Mouse (Mus musculus) intestine, postnatal 0 days (tissue): ENCODE data around the gene Upk3bl. TPM values are rescaled to one million over a fixed set of nuclear protein-coding genes. Genes with fewer than 3 reads are reported as not detected.
"Not testable (repeated sequence)": the region's sequence is repeated elsewhere in the genome, so short reads cannot be mapped to it uniquely, and the experiment has no call there.

Experiments used
- ATAC-seq: fragments of 200-750 bp; cut with Nextera tagmentation; 2 replicates; pipeline ENCODE4 v1.8.0; 2017; ENCODE audit warnings: mild to moderate bottlenecking, moderate TSS enrichment, moderate library complexity
- H3K27ac ChIP-seq: fragments of 300-500 bp; sonication (generic); 2 replicates; pipeline ENCODE4 v1.5.1; 2014; ENCODE audit warnings: mild to moderate bottlenecking, low read depth, low read length, moderate library complexity
- H3K27me3 ChIP-seq: fragments of 300-500 bp; sonication (generic); replicated peaks from 2 replicates; pipeline ENCODE4 v1.6.1; 2014; ENCODE audit warnings: low read length, mixed read lengths; ENCODE audit not compliant: control insufficient read depth, insufficient read depth
- H3K36me3 ChIP-seq: fragments of 300-500 bp; sonication (generic); 2 replicates; pipeline ENCODE4 v1.6.1; 2014; ENCODE audit warnings: mild to moderate bottlenecking, moderate library complexity; ENCODE audit not compliant: control insufficient read depth, insufficient read depth
- H3K4me1 ChIP-seq: fragments of 300-500 bp; sonication (generic); replicated peaks from 2 replicates; pipeline ENCODE4 v1.6.1; 2014; ENCODE audit warnings: antibody characterized with exemption, low read length, mixed read lengths; ENCODE audit not compliant: control insufficient read depth, insufficient read depth
- H3K4me2 ChIP-seq: fragments of 300-500 bp; sonication (generic); replicated peaks from 2 replicates; pipeline ENCODE4 v1.6.1; 2014; ENCODE audit warnings: low read depth, mild to moderate bottlenecking, moderate library complexity
- H3K4me3 ChIP-seq: fragments of 300-500 bp; sonication (generic); 2 replicates; pipeline ENCODE4 v1.5.1; 2014; ENCODE audit warnings: low read depth, low read length
- H3K9ac ChIP-seq: fragments of 300-500 bp; sonication (generic); 2 replicates; pipeline ENCODE4 v1.6.1; 2014; ENCODE audit warnings: mild to moderate bottlenecking, low read depth, low read length
- H3K9me3 ChIP-seq: fragments of 300-500 bp; sonication (generic); 2 replicates; pipeline ENCODE4 v1.6.1; 2016; ENCODE audit warnings: mixed run types; ENCODE audit not compliant: control insufficient read depth
- CTCF ChIP-seq: sonication (generic); IDR thresholded peaks from 2 replicates; pipeline ENCODE4 v1.5.1; 2016; ENCODE audit warnings: low read depth, mild to moderate bottlenecking, control low read depth, antibody characterized with exemption, moderate library complexity
- whole genome bisulfite sequencing: fragments of 180-500 bp; shearing (Covaris S2); extraction: QIAGEN DNeasy Blood & Tissue Kit; methylation state at CpG from one replicate; pipeline ENCODE4 v1.1.7; 2014; 5-methylcytosine and 5-hydroxymethylcytosine counted together
- polyA plus RNA-seq: library from polyadenylated mRNA; unstranded; fragments of >200 nt; fragmentation: Nextera tagmentation; extraction: Ambion mirVana; gene quantifications from 2 replicates; pipeline ENCODE4 v1.2.1, GENCODE M21; 2015

Upk3bl gene
- polyA plus RNA-seq, 1 experiment from 2014 or later, result not detected

DNA sequence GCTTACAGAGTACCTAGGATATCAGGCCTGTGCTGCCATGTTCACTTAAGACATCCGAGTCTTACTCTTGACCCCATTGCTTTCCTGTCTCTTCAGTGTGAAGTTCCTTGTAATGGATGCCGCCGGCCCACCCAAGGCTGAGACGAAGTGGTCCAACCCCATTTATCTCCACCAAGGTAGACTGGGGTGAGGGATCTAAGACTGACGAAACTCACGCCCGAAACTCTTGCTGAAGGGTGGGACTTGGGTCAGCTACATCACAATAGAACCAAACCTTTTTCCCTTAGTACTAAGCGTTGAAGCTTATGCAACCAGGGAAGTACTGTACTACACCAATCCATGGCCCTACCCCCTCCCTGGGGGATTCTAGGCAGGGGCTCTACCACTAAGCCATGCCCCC lies 12.6 kb upstream of the Upk3bl start:
- 0 out of 2 replicates have a peak, but pooled peaks cover 8% of the 10 kb centered on the region for H3K4me1 ChIP-seq
- no peak for ATAC-seq
- no peaks in the 10 kb centered on the region for H3K36me3 ChIP-seq
- no peak overlapping the region for H3K4me3 ChIP-seq
- H3K4me2 ChIP-seq, result no peak overlapping the region
- TF ChIP-seq CTCF, result no peak
- no peaks in the 10 kb centered on the region for H3K9me3 ChIP-seq
- no peak overlapping the region for H3K9ac ChIP-seq
- no peak overlapping the region for H3K27ac ChIP-seq
- H3K27me3 ChIP-seq, result no peaks in the 10 kb centered on the region
- 94% methylated on average over 8 of the region's 8 CpGs for WGBS

DNA sequence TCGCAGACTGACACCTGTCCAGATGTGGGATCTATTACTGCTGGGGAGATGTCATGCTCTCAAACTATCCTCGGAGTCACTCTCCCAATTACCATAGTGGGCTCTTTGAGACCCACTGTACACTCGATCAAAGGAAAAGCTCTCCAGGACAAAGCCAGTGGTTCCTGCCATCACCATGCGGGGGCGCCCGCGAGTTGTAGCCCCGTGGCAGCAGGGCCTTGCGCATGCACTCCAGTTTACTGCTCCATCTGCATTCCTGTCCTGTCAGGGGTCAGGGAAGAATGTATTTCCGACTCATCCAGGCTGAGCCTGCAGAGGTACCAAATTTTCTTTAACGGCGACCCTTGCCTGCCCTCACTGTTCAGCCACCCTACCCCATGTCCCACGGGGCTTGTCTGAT lies 9.4 kb upstream of the Upk3bl start:
- Histone ChIP-seq H3K9ac (no peak overlapping the region), H3K4me1 (no peaks in the 10 kb centered on the region), H3K36me3 (no peaks in the 10 kb centered on the region), H3K4me2 (no peak overlapping the region), H3K9me3 (no peaks in the 10 kb centered on the region), H3K27ac (no peak overlapping the region), H3K4me3 (no peak overlapping the region), H3K27me3 (no peaks in the 10 kb centered on the region)
- WGBS, result 65% methylated on average over 13 of the region's 13 CpGs
- peak; percentile 56; the same call in 1 of the 2 replicates for TF ChIP-seq CTCF
- no peak for ATAC-seq

DNA sequence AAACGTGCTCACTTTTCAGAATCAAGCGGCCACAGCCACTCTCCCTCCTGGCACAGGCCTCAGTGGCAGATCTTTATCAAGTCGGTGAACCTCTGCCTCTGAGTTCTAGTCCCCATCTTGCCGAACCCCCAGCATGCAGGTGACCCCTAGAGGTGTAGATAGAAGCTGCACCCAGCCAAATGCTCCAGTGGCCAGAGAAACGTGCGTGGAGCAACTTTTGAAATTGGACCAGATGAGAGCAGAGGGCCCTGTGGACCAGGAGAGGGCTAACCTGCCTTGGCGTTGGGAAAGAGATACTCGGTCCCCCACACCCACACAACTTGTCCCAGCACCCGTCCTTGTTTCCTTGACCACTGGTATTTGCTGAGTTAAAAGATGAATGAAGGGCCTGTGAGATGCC lies 8.9 kb upstream of the Upk3bl start:
- TF ChIP-seq CTCF, result peak; percentile 63
- no peaks in the 10 kb centered on the region for H3K36me3 ChIP-seq
- H3K4me1 ChIP-seq, result no peaks in the 10 kb centered on the region
- H3K9ac ChIP-seq, result no peak overlapping the region
- no peak overlapping the region for H3K4me3 ChIP-seq
- 45% methylated on average over 9 of the region's 9 CpGs for WGBS
- no peaks in the 10 kb centered on the region for H3K9me3 ChIP-seq
- no peak for ATAC-seq
- no peaks in the 10 kb centered on the region for H3K27me3 ChIP-seq
- H3K4me2 ChIP-seq, result no peak overlapping the region
- no peak overlapping the region for H3K27ac ChIP-seq

DNA sequence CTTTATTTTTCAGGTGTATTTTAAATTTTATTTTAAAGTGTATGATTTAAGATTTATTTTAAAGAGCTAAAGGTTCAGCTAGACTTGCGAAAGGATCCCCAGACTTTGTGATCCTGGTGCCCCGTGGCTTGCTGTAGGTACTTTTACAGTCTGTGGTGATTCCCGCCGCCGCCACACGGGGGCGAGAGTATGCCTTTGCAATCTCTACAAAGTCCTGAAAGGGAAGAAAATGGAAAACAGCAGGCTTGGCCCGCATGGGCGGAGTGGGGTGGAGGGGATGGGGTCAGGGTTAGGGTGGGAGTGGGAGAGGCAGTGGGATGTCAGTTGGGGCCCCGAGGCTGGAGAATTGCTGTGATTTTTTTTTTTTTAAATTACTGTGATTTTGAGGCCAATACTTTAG lies 8.3 kb upstream of the Upk3bl start:
- H3K9me3 ChIP-seq, result no peaks in the 10 kb centered on the region
- no peaks in the 10 kb centered on the region for H3K27me3 ChIP-seq
- peak; percentile 35; the same call in 1 of the 2 replicates for ATAC-seq
- H3K36me3 ChIP-seq, result no peaks in the 10 kb centered on the region
- no peak overlapping the region for H3K27ac ChIP-seq
- no peak overlapping the region for H3K9ac ChIP-seq
- 4% methylated on average over 10 of the region's 10 CpGs for WGBS
- no peak overlapping the region for H3K4me3 ChIP-seq
- H3K4me1 ChIP-seq, result no peaks in the 10 kb centered on the region
- TF ChIP-seq CTCF, result peak; percentile 90
- peak overlapping the region; percentile 27; the same call in 1 of the 2 replicates for H3K4me2 ChIP-seq

DNA sequence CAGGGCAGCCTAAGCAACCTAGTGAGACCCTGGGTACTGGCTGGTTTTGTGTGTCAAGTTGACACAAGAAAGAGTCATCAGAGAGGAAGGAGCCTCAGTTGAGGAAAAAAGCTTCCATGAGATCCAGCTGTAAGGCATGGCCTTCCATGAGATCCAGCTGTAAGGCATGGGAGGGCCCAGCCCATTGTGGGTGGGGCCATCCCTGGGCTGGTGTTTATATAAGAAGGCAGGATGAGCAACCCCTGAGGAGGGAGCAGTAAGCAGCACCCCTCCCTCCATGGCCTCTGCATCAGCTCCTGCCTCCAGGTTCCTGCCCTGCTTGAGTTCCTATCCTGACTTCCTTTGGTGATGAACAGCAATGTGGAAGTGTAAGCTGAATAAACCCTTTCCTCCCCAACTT lies 5.8 kb upstream of the Upk3bl start:
- not testable (repeated sequence) for H3K4me2 ChIP-seq, H3K27me3 ChIP-seq, ATAC-seq, H3K27ac ChIP-seq, H3K9ac ChIP-seq, H3K4me3 ChIP-seq, H3K9me3 ChIP-seq, H3K36me3 ChIP-seq, H3K4me1 ChIP-seq

DNA sequence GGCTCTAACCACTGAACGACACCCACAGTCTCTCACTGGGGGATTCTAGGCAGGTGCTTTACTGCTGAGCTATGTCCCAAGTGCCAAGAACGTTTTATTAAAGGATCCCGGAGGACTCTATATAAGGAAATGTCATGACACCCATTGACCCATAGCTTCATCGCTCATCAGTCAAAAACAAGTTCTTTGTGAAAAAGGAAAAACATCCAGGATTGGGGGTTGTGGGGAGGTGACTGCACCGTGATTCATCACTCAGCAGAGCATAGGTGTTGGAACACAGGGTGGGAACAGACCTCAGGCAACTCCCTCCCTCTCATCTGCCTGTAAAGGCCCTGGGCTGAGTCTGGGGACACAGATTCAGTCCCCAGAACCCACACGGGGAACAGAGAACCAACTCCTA lies 4.4 kb upstream of the Upk3bl start:
- WGBS, result 60% methylated on average over 6 of the region's 6 CpGs
- ATAC-seq, result no peak
- H3K27ac ChIP-seq, result no peak overlapping the region
- no peak overlapping the region for H3K4me2 ChIP-seq
- no peaks in the 10 kb centered on the region for H3K27me3 ChIP-seq
- no peaks in the 10 kb centered on the region for H3K36me3 ChIP-seq
- H3K4me1 ChIP-seq, result no peaks in the 10 kb centered on the region
- no peak overlapping the region for H3K4me3 ChIP-seq
- H3K9ac ChIP-seq, result no peak overlapping the region
- no peaks in the 10 kb centered on the region for H3K9me3 ChIP-seq
- TF ChIP-seq CTCF, result no peak
